Mouse (Mus musculus) heart, embryonic 13.5 days (tissue): ENCODE results near the gene Tesk1. TPM values are rescaled to one million over a fixed set of nuclear protein-coding genes. Genes with fewer than 3 reads are reported as not detected.

Source experiments
- ATAC-seq: fragments of 200-750 bp; cut with Nextera tagmentation; 2 replicates; pipeline ENCODE4 v1.8.0; 2017; ENCODE audit warnings: moderate TSS enrichment; ENCODE audit not compliant: insufficient number of reproducible peaks, low FRiP score, low TSS enrichment; ENCODE audit errors: extremely low read depth
- H3K27ac ChIP-seq: fragments of 300-500 bp; sonication (generic); replicated peaks from 2 replicates; pipeline ENCODE4 v1.5.1; 2015; ENCODE audit warnings: moderate library complexity, mild to moderate bottlenecking, inconsistent platforms
- H3K27me3 ChIP-seq: fragments of 300-500 bp; sonication (generic); replicated peaks from 2 replicates; pipeline ENCODE4 v1.6.1; 2015; ENCODE audit warnings: mild to moderate bottlenecking, inconsistent platforms
- H3K36me3 ChIP-seq: fragments of 300-500 bp; sonication (generic); 2 replicates; pipeline ENCODE4 v1.6.1; 2015; ENCODE audit warnings: mild to moderate bottlenecking, inconsistent platforms
- H3K4me1 ChIP-seq: fragments of 300-500 bp; sonication (generic); 2 replicates; pipeline ENCODE4 v1.6.1; 2015; ENCODE audit warnings: inconsistent platforms
- H3K4me2 ChIP-seq: fragments of 300-500 bp; sonication (generic); 2 replicates; pipeline ENCODE4 v1.6.1; 2015; ENCODE audit warnings: inconsistent platforms, mild to moderate bottlenecking, moderate library complexity
- H3K4me3 ChIP-seq: fragments of 300-500 bp; sonication (generic); 2 replicates; pipeline ENCODE4 v1.5.1; 2015; ENCODE audit warnings: moderate library complexity, mild to moderate bottlenecking, inconsistent platforms
- H3K9ac ChIP-seq: fragments of 300-500 bp; sonication (generic); 2 replicates; pipeline ENCODE4 v1.6.1; 2015; ENCODE audit warnings: inconsistent platforms, mild to moderate bottlenecking, moderate library complexity
- H3K9me3 ChIP-seq: fragments of 300-500 bp; sonication (generic); 2 replicates; pipeline ENCODE4 v1.6.1; 2016; ENCODE audit warnings: inconsistent platforms
- WGBS: fragments of 180-500 bp; shearing (Covaris S2); methylation state at CpG from one replicate; pipeline ENCODE4 v1.1.7; 2015; ENCODE audit warnings: mixed read lengths; 5-methylcytosine and 5-hydroxymethylcytosine counted together
- polyA plus RNA-seq: library from polyadenylated mRNA; unstranded; fragments of >200 nt; fragmentation: Nextera tagmentation; extraction: Ambion mirVana; gene quantifications from 2 replicates; pipeline ENCODE4 v1.2.1, GENCODE M21; 2015

Gene Tesk1
- polyA plus RNA-seq, 1 experiment from 2014 or later = 3.8 TPM

- H3K9me3 ChIP-seq = no peaks in the 10 kb centered on the region
- H3K27ac ChIP-seq = no peak overlapping the region
- H3K9ac ChIP-seq = peak overlapping the region; percentile 42; the same call in 1 of the 2 replicates
- H3K4me2 ChIP-seq = no peak overlapping the region
- no peaks in the 10 kb centered on the region for H3K27me3 ChIP-seq
- H3K4me1 ChIP-seq = peaks cover 58% of the 10 kb centered on the region
- WGBS = 30% methylated on average over 6 of the region's 6 CpGs
- no peak for ATAC-seq
- no peak overlapping the region for H3K4me3 ChIP-seq
- H3K36me3 ChIP-seq = peaks cover 24% of the 10 kb centered on the region
These were observed 54.8 kb downstream of the Tesk1 start for GRCm38 (mm10) chr4:43496587-43496986.

GRCm38 (mm10) chr4:43497405-43497804, 55.7 kb downstream of the Tesk1 start:
- peak overlapping the region; percentile 84 for H3K9ac ChIP-seq
- H3K36me3 ChIP-seq = peaks cover 24% of the 10 kb centered on the region
- no peaks in the 10 kb centered on the region for H3K9me3 ChIP-seq
- H3K4me2 ChIP-seq = peak overlapping the region; percentile 80
- H3K27ac ChIP-seq = no peak overlapping the region
- WGBS = 84% methylated on average over 8 of the region's 8 CpGs
- peaks cover 58% of the 10 kb centered on the region for H3K4me1 ChIP-seq
- H3K27me3 ChIP-seq = no peaks in the 10 kb centered on the region
- no peak for ATAC-seq
- peak overlapping the region; percentile 66 for H3K4me3 ChIP-seq

Other genes with a start within 250 kb of the Tesk1 start
- 0.08 and 0.15 TPM in 2 replicates for gene Atp8b5, start 174.8 kb upstream of the Tesk1 start, polyA plus RNA-seq
- gene Rusc2, start 60.0 kb upstream of the Tesk1 start, polyA plus RNA-seq = 9.9 and 13.9 TPM in 2 replicates
- 0.11 TPM in 1 of 2 replicates, not detected in the other for gene Fam166b, start 12.8 kb upstream of the Tesk1 start, polyA plus RNA-seq
- gene Cd72, start 12.7 kb downstream of the Tesk1 start, polyA plus RNA-seq = 1.9 and 2.6 TPM in 2 replicates
- gene Sit1, start 41.8 kb downstream of the Tesk1 start, polyA plus RNA-seq = not detected in 2 replicates
- gene Ccdc107, start 51.0 kb downstream of the Tesk1 start, polyA plus RNA-seq = 70.9 and 77.6 TPM in 2 replicates
- gene Arhgef39, start 57.8 kb downstream of the Tesk1 start, polyA plus RNA-seq = 32.0 and 40.3 TPM in 2 replicates
- 1.8 and 2.0 TPM in 2 replicates for gene Car9, start 65.0 kb downstream of the Tesk1 start, polyA plus RNA-seq
- 143 and 157 TPM in 2 replicates for gene Tpm2, start 81.8 kb downstream of the Tesk1 start, polyA plus RNA-seq
- gene Creb3, start 120.4 kb downstream of the Tesk1 start, polyA plus RNA-seq = 57.8 and 59.1 TPM in 2 replicates
- 76.9 and 78.1 TPM in 2 replicates for gene Tln1, start 120.8 kb downstream of the Tesk1 start, polyA plus RNA-seq
- gene Rgp1, start 136.8 kb downstream of the Tesk1 start, polyA plus RNA-seq = 20.6 and 21.4 TPM in 2 replicates
- 20.3 and 22.4 TPM in 2 replicates for gene Gba2, start 136.9 kb downstream of the Tesk1 start, polyA plus RNA-seq
- 0.62 and 2.1 TPM in 2 replicates for gene Msmp, start 142.6 kb downstream of the Tesk1 start, polyA plus RNA-seq
- gene Npr2, start 190.0 kb downstream of the Tesk1 start, polyA plus RNA-seq = 7.2 and 7.7 TPM in 2 replicates
- gene Spag8, start 211.7 kb downstream of the Tesk1 start, polyA plus RNA-seq = 0.59 and 0.92 TPM in 2 replicates
- gene Hint2, start 214.5 kb downstream of the Tesk1 start, polyA plus RNA-seq = 131 and 166 TPM in 2 replicates
- 4.0 and 4.8 TPM in 2 replicates for gene Tmem8b, start 227.0 kb downstream of the Tesk1 start, polyA plus RNA-seq
- gene Fam221b, start 227.2 kb downstream of the Tesk1 start, polyA plus RNA-seq = 2.6 and 2.9 TPM in 2 replicates